Mouse (Mus musculus) ES-Bruce4 (cell line): ENCODE measurements at regions not wholly inside any gene's neighbourhood (a gene's known extent, or its start where the extent isn't known, plus 50 kb on each side); places are given as distances from the start of the nearest gene placed in this dataset.

ENCODE experiments used
- CTCF ChIP-seq: IDR thresholded peaks from one replicate; pipeline ENCODE4 v1.8.1; 2011; ENCODE audit warnings: low read depth, low read length
- POLR2A ChIP-seq: IDR thresholded peaks from one replicate; pipeline ENCODE4 v1.8.1; 2011; ENCODE audit warnings: low read length; ENCODE audit not compliant: insufficient read depth

DNA sequence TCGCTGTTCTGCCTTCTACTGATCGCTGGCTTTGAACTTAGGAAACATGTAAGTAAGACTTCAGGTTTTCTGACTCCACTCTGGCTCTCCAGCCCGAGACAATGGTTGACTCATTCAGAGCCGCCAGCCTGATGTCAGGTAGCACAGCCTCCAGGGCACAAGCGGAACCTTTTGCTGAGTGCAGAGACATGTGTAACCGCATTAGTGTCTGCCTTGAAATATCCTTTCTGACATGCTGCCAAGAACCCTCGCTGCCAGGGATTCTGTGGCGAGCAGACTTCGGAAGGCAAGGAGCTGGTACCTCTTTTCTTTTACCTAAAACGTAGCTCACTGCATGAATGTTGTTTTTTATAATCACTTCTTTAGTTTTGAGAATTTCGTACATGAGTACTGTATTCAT, 279.1 kb downstream of the Drd1 start:
- TF ChIP-seq CTCF (no peak), POLR2A (no peak)
